Mouse (Mus musculus) liver, embryonic 14.5 days (tissue): ENCODE data around the gene Cep95.

Experiments
- CTCF ChIP-seq: IDR thresholded peaks from 2 replicates; pipeline ENCODE4 v1.5.1; 2016; ENCODE audit warnings: antibody characterized with exemption, low read depth, control low read depth
- EP300 ChIP-seq: IDR thresholded peaks from 2 replicates; pipeline ENCODE4 v1.6.1; 2016; ENCODE audit warnings: antibody characterized with exemption, low read depth

- TF ChIP-seq CTCF (peak; percentile 68), EP300 (peak; percentile 19; the same call in 1 of the 2 replicates)
These were observed 18.7 kb upstream of the Cep95 start for GRCm38 (mm10) chr11:106770195-106770974.
